Mouse (Mus musculus) midbrain, embryonic 11.5 days (tissue): Measurements from ENCODE around the gene Popdc3. TPM values are rescaled to one million over a fixed set of nuclear protein-coding genes. Genes with fewer than 3 reads are reported as not detected.
"Not testable (repeated sequence)": the region's sequence is repeated elsewhere in the genome, so short reads cannot be mapped to it uniquely, and the experiment has no call there.

Source experiments
- ATAC-seq: fragments of 200-750 bp; cut with Nextera tagmentation; 2 replicates; pipeline ENCODE4 v1.8.0; 2017; ENCODE audit warnings: moderate TSS enrichment, moderate library complexity; ENCODE audit not compliant: low FRiP score
- DNase-seq: peaks from one replicate; pipeline ENCODE4 v3.0.0; 2015; ENCODE audit warnings: low spot score; ENCODE audit errors: missing footprints
- H3K27ac ChIP-seq: fragments of 300-500 bp; sonication (generic); 2 replicates; pipeline ENCODE4 v1.5.1; 2014; ENCODE audit warnings: low read depth, low read length
- H3K27me3 ChIP-seq: fragments of 300-500 bp; sonication (generic); 2 replicates; pipeline ENCODE4 v1.6.1; 2014; ENCODE audit warnings: mild to moderate bottlenecking, low read length, moderate library complexity, mixed read lengths; ENCODE audit not compliant: control insufficient read depth, insufficient read depth
- H3K36me3 ChIP-seq: fragments of 300-500 bp; sonication (generic); 2 replicates; pipeline ENCODE4 v1.6.1; 2014; ENCODE audit warnings: mild to moderate bottlenecking, low read length, moderate library complexity, mixed read lengths; ENCODE audit not compliant: control insufficient read depth, insufficient read depth
- H3K4me1 ChIP-seq: fragments of 300-500 bp; sonication (generic); 2 replicates; pipeline ENCODE4 v1.6.1; 2014; ENCODE audit warnings: low read length; ENCODE audit not compliant: control insufficient read depth, insufficient read depth
- H3K4me2 ChIP-seq: fragments of 300-500 bp; sonication (generic); 2 replicates; pipeline ENCODE4 v1.6.1; 2014; ENCODE audit warnings: mild to moderate bottlenecking, moderate library complexity
- H3K4me3 ChIP-seq: fragments of 300-500 bp; sonication (generic); 2 replicates; pipeline ENCODE4 v1.5.1; 2014; ENCODE audit warnings: low read depth, low read length
- H3K9ac ChIP-seq: fragments of 300-500 bp; sonication (generic); 2 replicates; pipeline ENCODE4 v1.6.1; 2014; ENCODE audit warnings: low read length
- H3K9me3 ChIP-seq: fragments of 300-500 bp; sonication (generic); 2 replicates; pipeline ENCODE4 v1.6.1; 2016; ENCODE audit warnings: low read length; ENCODE audit not compliant: control insufficient read depth
- WGBS: fragments of 180-500 bp; shearing (Covaris S2); extraction: QIAGEN DNeasy Blood & Tissue Kit; methylation state at CpG from one replicate; pipeline ENCODE4 v1.1.7; 2014; 5-methylcytosine and 5-hydroxymethylcytosine counted together
- polyA plus RNA-seq: library from polyadenylated mRNA; unstranded; fragments of >200 nt; fragmentation: Nextera tagmentation; extraction: Ambion mirVana; gene quantifications from 2 replicates; pipeline ENCODE4 v1.2.1, GENCODE M21; 2014

Gene Popdc3
- polyA plus RNA-seq, 1 experiment from 2014 or later, result 0.22 TPM

GRCm38 (mm10) chr10:45292159-45292558 is 114.3 kb downstream of the Popdc3 start:
- H3K4me2 ChIP-seq, H3K4me1 ChIP-seq, H3K27ac ChIP-seq, ATAC-seq, H3K4me3 ChIP-seq, H3K9ac ChIP-seq, H3K36me3 ChIP-seq, DNase-seq, H3K9me3 ChIP-seq: not testable (repeated sequence)
- 75% methylated on average over 4 of the region's 4 CpGs for WGBS
- H3K27me3 ChIP-seq, result peaks cover 16% of the 10 kb centered on the region

GRCm38 (mm10) chr10:45295093-45295492 is 117.2 kb downstream of the Popdc3 start:
- no peak for DNase-seq
- Histone ChIP-seq H3K36me3 (no peaks in the 10 kb centered on the region), H3K27ac (no peak overlapping the region), H3K9ac (no peak overlapping the region), H3K4me2 (no peak overlapping the region), H3K9me3 (no peaks in the 10 kb centered on the region), H3K27me3 (no peaks in the 10 kb centered on the region), H3K4me3 (no peak overlapping the region), H3K4me1 (no peaks in the 10 kb centered on the region)
- 81% methylated on average over 5 of the region's 5 CpGs for WGBS
- ATAC-seq, result no peak

- no peaks in the 10 kb centered on the region for H3K9me3 ChIP-seq
- H3K4me1 ChIP-seq, result no peaks in the 10 kb centered on the region
- no peak for DNase-seq
- H3K4me3 ChIP-seq, result no peak overlapping the region
- ATAC-seq, result no peak
- no peak overlapping the region for H3K9ac ChIP-seq
- H3K4me2 ChIP-seq, result no peak overlapping the region
- H3K36me3 ChIP-seq, result no peaks in the 10 kb centered on the region
- no peak overlapping the region for H3K27ac ChIP-seq
- 70% methylated on average over 6 of the region's 6 CpGs for WGBS
- H3K27me3 ChIP-seq, result no peaks in the 10 kb centered on the region
Measured at GRCm38 (mm10) chr10:45298503-45298902, 120.6 kb downstream of the Popdc3 start.

GRCm38 (mm10) chr10:45299509-45299908 is 121.6 kb downstream of the Popdc3 start:
- DNase-seq (no peak), ATAC-seq (no peak)
- no peak overlapping the region for H3K4me3 ChIP-seq
- H3K9ac ChIP-seq, result no peak overlapping the region
- no peaks in the 10 kb centered on the region for H3K27me3 ChIP-seq
- no peaks in the 10 kb centered on the region for H3K4me1 ChIP-seq
- H3K36me3 ChIP-seq, result no peaks in the 10 kb centered on the region
- H3K9me3 ChIP-seq, result no peaks in the 10 kb centered on the region
- WGBS, result 83% methylated on average over 4 of the region's 4 CpGs
- H3K4me2 ChIP-seq, result no peak overlapping the region
- H3K27ac ChIP-seq, result no peak overlapping the region

- H3K4me2 ChIP-seq, result no peak overlapping the region
- H3K27ac ChIP-seq, result no peak overlapping the region
- H3K4me1 ChIP-seq, result no peaks in the 10 kb centered on the region
- H3K4me3 ChIP-seq, result no peak overlapping the region
- DNase-seq, result no peak
- 76% methylated on average over 14 of the region's 14 CpGs for WGBS
- no peaks in the 10 kb centered on the region for H3K36me3 ChIP-seq
- ATAC-seq, result no peak
- no peaks in the 10 kb centered on the region for H3K27me3 ChIP-seq
- no peaks in the 10 kb centered on the region for H3K9me3 ChIP-seq
- H3K9ac ChIP-seq, result no peak overlapping the region
Measured at GRCm38 (mm10) chr10:45303315-45304036, 125.6 kb downstream of the Popdc3 start.

GRCm38 (mm10) chr10:45305173-45305572 is 127.3 kb downstream of the Popdc3 start:
- H3K27me3 ChIP-seq, result no peaks in the 10 kb centered on the region
- H3K36me3 ChIP-seq, result no peaks in the 10 kb centered on the region

GRCm38 (mm10) chr10:45311129-45311528 is 133.2 kb downstream of the Popdc3 start:
- ATAC-seq (no peak), DNase-seq (no peak)
- Histone ChIP-seq H3K4me3 (no peak overlapping the region), H3K9ac (no peak overlapping the region), H3K27ac (no peak overlapping the region), H3K9me3 (no peaks in the 10 kb centered on the region), H3K27me3 (no peaks in the 10 kb centered on the region), H3K4me1 (no peaks in the 10 kb centered on the region), H3K4me2 (no peak overlapping the region), H3K36me3 (no peaks in the 10 kb centered on the region)
- 90% methylated on average over 5 of the region's 5 CpGs for WGBS

More at GRCm38 (mm10) chr10:45305173-45305572, 127.3 kb downstream of the Popdc3 start:
- DNase-seq (no peak), ATAC-seq (no peak)
- WGBS, result 91% methylated on average over 5 of the region's 5 CpGs
- no peak overlapping the region for H3K4me3 ChIP-seq
- no peaks in the 10 kb centered on the region for H3K4me1 ChIP-seq
- H3K9me3 ChIP-seq, result no peaks in the 10 kb centered on the region
- no peak overlapping the region for H3K27ac ChIP-seq
- no peak overlapping the region for H3K4me2 ChIP-seq
- H3K9ac ChIP-seq, result no peak overlapping the region

- no peak overlapping the region for H3K4me3 ChIP-seq
- H3K4me1 ChIP-seq, result no peaks in the 10 kb centered on the region
- 80% methylated on average over 7 of the region's 7 CpGs for WGBS
- no peak for DNase-seq
- no peak for ATAC-seq
- no peaks in the 10 kb centered on the region for H3K27me3 ChIP-seq
- no peaks in the 10 kb centered on the region for H3K36me3 ChIP-seq
- H3K27ac ChIP-seq, result no peak overlapping the region
- H3K9me3 ChIP-seq, result no peaks in the 10 kb centered on the region
- no peak overlapping the region for H3K4me2 ChIP-seq
- no peak overlapping the region for H3K9ac ChIP-seq
Measured at GRCm38 (mm10) chr10:45311624-45312023, 133.7 kb downstream of the Popdc3 start.

GRCm38 (mm10) chr10:45314865-45315264 is 137.0 kb downstream of the Popdc3 start:
- no peak overlapping the region for H3K4me3 ChIP-seq
- peaks cover 3% of the 10 kb centered on the region; the same call in 1 of the 2 replicates for H3K9me3 ChIP-seq
- DNase-seq (no peak), ATAC-seq (no peak)
- H3K27me3 ChIP-seq, result no peaks in the 10 kb centered on the region
- H3K9ac ChIP-seq, result no peak overlapping the region
- H3K4me2 ChIP-seq, result no peak overlapping the region
- H3K36me3 ChIP-seq, result no peaks in the 10 kb centered on the region; the same call in 1 of the 2 replicates
- H3K4me1 ChIP-seq, result no peaks in the 10 kb centered on the region
- 95% methylated on average over 16 of the region's 16 CpGs for WGBS
- no peak overlapping the region for H3K27ac ChIP-seq
